Mouse (Mus musculus) right cerebral cortex, postnatal 14 days (tissue): ENCODE results near the gene Fbll1.
A peak's percentile ranks its signal among the peaks of the same experiment; 100 is the strongest.

Source experiments
- DNase-seq: peaks from one replicate; pipeline ENCODE4 v3.0.0; 2022

The Fbll1 gene

DNA sequence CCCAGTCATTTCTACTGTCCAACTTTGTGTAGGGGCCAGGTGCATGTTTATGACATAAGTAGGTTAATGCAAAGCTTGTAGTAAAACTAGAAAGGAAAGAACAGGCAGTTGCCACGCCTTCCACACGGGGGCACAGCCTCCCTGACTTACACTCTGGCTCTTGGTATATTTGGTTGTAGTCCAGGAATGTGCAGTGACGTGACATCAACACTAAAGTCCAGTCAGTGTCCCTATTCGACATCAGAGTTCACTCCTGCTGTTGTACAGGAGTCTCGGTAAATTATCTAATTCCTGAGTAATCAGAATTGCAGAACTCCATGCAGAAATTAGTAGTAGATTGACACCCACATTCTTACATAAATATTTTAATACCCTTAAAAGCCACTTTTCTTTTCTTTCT is 15.6 kb downstream of the Fbll1 start:
- DNase-seq = no peak

DNA sequence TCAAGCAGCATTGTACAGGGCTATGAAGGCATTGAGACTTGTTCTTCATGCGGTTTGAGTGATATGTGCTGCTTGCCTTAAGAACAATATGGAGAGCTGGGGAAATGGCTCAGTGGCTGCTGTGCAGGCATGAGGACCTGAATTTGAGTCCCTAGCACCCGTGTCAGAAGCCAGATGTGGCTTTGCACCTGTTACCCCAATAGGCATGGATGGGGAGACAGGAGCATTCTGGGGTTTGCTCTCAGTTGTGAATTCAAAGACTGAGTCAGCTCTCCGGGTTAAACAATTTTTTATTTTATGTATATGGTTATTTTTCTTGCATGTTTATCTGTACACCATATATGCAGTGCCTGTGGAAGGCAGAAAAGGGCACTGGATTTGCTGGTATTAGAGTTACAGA is 16.2 kb downstream of the Fbll1 start:
- no peak for DNase-seq

- no peak for DNase-seq
Measured at GRCm38 (mm10) chr11:35780336-35780735, 18.3 kb downstream of the Fbll1 start.

DNA sequence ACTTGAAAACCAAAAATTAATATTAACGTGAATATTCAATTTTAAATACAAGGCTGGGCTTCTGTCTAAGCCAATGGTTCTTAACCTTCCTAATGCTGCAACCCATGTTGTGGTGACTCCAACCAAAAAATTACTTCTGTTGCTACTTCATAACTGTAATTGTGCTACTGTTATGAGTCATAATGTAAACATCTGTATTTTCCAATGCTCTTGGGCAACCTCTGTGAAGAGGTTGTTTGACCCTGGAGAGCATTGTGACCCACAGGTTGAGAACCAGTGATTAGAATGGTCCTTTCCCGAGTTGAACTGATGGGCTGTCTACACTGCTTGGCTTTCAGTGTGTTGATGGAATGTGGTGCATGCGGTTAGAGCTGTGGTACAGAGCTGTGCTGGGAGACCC is 22.2 kb downstream of the Fbll1 start:
- no peak for DNase-seq

DNA sequence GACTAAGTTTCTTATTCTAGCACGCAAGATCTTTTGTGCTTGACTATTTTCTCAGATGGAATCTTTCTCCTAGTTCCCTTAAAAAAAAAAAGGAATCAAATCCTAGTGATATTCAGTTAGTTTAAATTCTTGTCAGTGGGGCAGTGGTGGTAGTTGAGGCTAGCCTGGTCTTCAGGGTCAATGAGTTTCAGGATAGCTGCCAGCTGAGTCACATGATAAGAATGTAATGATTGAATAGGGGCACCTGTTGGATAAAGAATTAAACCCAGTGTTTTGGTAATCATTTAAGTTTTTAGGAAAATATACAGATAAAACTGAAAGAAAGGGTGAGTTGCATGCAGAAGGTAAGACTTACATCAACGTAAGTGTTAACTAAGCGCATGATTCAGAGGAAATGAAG is 23.1 kb downstream of the Fbll1 start:
- no peak for DNase-seq

- DNase-seq = no peak
Measured at GRCm38 (mm10) chr11:35770741-35771504, 27.8 kb downstream of the Fbll1 start.

DNA sequence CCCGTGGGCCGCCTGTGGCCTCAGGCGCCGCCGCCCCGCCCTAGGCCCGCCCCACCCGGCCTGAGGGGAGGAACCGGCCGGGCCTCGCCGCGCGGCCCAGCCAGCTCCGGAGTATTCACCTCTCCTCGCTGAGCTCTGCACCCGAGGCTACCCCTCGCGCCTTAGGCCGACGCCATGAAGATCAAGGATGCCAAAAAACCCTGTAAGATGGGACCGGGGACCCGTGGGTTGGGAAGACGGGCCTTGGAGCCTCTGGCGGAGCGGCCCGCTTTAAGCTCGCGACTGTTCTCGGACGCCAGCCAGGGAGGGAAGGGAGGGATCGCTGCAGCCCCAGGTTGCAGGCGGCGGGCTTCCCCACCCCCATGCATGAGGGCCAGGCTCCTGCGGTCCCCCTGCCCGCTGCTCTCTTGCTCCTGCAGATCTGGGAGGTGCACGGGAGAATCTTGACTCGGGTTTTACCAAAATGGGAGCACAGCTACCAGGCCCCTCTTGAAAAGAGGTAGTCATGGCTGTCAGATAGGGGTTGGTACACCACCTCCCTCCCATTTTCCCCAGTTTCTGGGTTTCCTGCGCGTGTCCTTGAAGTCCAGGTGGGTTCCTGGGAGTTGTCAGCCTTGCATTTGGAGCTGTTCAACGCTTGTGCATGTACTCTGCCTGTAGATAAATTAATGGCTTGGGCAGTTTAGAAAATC is 28.8 kb downstream of the Fbll1 start:
- peak; percentile 72 for DNase-seq

- peak; percentile 93 for DNase-seq
Measured at GRCm38 (mm10) chr11:35769188-35769745, 29.4 kb downstream of the Fbll1 start, which contains the start of gene Pank3. Pank3 (plus strand) TSS chr11:35769484.

DNA sequence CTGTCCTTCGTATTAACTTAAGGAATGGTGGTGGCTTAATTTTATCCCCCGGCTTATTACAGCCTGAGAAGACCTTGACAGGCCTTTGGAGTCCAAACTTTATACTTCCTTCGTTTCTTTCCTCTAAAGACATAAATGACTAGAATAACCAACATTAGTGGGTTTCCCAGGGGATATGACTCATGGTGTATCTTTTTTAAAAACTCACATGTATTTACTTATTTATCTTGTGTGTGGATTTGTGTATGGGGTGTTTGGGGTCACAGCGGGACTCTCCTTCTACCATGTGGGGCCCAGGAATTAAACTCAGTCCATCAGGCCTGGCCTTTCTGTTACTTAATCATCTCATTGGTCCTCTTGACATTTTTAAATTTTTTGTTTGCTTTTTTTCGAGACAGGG is 31.8 kb downstream of the Fbll1 start:
- no peak for DNase-seq

DNA sequence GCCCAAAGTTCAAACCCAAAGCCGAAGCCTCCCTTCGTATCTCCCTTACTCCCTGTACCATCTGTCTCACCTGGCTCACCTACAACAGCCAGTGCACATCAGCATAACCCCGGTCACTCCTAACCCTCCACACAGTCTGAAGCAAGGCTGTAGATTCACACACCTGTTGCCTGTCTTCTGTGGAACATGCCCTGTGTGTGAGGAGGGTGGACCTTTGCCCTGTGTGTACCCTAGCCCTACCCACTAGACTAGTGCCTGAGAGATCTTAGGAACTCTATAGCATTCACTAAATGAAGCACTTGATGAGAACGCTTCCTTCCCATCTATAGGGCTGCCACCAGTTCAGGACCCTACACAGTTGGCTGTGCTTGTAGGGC is 38.1 kb downstream of the Fbll1 start:
- no peak for DNase-seq

DNA sequence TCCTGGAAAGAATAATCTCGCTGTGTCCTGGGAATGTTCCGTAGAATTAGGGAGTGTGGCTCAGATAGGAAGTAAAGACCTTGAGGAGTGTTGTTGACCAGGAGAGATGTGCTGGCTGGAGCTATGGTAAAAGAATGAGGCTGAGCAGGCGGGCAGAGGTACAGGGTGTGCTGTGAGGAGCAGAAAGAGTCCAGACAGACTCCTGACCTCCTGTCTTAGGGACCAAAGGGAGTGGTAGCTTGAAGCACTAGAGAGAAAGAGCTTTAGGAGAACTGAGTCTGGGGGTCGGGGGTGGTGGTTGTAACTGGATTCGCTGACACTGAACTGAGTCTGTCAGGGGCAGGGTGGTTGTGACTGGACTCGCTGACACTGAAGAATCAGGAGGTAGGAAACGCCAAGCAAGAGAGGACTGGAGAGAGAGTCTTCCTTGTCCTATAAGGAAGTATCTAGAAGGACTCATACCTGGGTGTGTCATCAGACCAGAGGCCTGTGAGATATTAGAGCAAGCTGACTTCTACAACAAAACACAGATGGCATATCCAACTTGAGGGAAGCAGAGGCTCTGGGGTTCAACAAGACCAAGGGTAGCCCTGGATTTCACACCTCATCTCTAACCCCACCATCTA is 38.6 kb downstream of the Fbll1 start:
- DNase-seq = no peak

DNA sequence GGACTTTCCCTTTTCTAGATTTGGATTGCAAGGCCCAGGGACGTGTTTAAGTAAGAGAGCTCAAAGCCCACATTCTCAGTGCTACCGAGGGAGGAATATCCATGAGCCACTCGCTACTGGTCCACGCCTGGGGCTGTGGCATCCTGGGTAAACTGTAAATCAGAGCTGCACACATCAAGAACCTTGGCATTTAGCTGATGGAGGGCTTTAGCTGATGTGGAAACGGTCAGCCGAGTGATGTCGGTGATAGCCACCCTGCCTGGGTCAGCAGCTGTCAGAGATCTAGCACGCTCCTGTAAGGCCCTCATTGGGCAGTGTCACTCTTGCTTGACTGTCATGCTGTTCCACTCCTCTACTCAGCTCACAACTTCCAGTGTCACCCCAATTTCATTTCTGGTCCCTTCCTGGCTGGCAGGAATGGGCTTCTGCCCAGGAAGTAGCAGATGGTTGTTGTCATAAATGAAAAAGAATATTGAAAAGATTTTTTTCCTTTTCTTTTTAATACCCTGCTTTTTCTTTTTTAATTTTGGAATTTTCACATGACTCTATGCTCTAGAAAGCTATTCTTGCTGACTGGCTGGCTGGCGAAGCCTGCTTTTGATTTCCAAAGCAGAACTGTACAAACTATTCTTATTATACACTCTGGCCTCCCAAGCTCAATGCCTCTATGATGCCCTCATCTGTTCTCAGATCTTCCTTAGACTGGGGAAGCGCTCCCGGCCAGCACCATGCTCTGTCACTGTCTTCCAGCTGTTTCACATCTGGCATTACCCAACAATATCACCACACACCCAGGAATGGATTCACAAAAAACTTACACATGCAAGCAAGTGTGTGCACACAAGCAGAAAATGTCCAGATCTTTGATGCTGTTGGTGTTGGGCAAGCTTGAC is 42.0 kb downstream of the Fbll1 start:
- no peak for DNase-seq

GRCm38 (mm10) chr11:35755546-35755945 is 43.1 kb downstream of the Fbll1 start:
- DNase-seq = no peak

DNA sequence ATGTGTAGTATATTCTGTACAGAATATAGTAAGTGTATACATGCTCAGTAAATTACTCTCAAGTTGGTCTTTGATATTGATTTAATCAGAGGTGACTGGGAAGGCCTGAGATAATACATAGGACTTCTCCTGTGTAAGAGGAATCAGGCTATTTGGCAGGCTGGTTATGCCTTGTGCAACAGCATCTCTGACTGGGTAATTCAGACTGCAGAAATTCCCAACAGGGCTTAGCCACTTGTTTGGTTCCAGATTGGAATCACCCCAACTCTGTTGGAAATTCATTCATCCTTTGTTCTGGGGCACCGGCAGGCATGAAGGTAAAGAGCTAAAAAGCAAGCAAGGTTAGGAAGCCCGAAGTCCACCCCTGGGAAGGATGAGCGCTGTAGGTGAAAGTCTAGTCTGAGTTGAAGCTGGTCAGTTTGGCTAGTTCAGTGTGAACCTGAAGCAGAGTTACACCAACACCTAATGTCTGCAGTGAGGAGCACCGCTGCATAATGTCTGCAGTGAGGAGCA is 43.7 kb downstream of the Fbll1 start:
- no peak for DNase-seq

DNA sequence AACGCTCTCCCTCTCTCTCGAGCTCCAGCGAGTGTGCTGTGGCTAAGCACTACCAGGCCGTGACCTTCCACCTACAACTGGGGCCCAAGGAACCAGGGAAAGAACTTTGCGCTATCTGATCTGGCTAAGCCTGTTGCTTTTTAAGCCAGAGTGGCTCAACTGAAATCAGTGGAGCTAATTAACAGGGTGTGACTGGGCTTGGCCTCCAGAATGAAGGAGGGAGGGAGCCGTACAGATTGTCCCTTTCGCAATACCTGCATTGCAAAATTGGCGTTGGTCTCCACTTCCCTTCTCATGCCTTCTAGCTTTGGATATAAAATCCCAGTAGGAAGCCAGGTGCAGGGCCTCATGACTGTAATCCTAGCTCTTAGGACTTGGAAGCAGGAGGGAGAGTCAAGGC is 48.1 kb downstream of the Fbll1 start:
- DNase-seq = no peak
